Mouse (Mus musculus): Measurements from ENCODE around the gene Tgm1.

Tgm1 gene

DNA sequence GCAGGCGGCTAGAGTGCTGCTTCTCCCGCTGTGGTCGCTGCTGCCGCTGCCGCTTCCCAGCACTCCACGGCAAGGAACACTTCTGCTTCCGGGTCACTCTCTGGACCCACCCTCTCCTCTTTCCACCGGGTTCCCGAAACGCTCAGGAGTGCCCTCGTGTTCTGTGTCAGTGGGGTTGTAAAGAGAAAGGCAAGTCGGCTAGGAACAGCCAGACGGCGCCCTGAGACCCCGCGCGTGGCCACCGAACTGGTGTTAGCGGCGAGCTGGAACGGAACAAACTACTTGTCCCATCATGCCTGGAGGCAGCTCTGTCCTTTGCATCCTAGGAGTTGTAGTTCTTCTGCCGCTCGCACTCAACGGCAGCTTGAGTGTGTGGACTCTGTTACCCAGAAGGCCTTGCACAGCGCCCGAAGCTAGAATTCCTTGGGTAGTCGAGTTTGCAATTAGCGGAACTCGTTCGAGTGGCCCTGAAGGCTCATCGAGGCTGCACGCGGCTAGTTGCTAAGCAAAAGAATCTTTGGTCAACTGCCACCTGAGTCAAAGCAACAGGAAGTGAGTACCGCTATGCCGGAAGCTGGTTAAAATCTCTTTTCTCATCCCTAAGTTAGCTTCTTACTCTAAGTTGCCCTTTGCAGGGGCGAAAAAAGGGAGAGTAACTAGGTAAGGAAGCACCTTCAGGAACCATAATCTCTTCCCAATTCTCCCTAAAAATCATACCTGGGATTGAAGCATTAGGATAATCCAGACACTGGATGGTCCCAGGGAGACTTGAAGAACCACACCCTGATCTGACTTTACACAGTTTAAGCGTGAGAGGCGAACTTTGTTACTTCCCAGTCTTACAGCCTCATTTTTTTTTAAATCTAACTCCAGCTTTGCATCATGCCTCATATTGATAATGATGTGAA is 41.6 kb downstream of the Tgm1 start, which contains the start of the genes Gmpr2 and Nedd8:
Gene Gmpr2 (plus strand): TSS at position 109 of the 908 bp plus-strand sequence.
Gene Nedd8 (minus strand): TSS at position 292 of the 908 bp plus-strand sequence.
- peak; percentile 85 for DNase-seq (ENCODE audit: low spot score)

DNA sequence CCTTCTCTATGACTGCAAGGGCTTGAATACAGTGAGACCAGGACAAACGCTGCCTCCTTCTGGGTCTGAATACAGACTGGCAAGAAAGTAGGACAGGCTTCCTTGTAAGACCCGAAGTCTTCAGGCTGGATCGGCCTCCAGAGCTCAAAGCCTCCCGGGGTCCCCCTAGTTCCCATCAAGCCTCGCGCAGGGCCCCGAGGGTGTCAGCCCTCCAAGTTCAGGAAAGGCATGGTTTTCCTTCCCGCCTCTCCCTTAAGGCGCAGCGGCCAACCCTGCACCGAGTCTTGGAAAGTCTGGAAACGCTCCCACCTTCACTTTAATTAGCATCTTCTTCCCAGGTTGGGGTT is 42.3 kb downstream of the Tgm1 start:
- DNase-seq (ENCODE audit: low spot score), result no peak

DNA sequence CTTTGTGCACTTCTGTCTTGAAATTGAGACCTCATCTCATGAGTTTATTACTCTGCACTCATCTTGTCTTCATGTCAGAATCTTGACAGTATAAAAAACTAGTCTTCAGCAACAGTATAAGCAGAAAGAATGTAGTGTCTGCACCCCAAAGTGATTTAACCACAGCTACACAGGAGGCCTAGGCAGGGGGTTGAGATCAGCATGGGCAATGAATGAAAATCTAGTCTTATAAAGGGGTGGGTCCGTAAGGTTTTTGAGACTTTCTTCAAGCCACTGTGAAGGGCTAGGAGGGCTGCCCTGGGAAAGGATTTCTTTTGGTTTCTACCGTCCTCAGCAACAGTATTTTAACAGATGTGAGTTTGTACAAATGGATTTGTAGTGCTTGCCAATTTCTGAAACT is 53.1 kb downstream of the Tgm1 start:
- no peak for DNase-seq (ENCODE audit: low spot score)

DNA sequence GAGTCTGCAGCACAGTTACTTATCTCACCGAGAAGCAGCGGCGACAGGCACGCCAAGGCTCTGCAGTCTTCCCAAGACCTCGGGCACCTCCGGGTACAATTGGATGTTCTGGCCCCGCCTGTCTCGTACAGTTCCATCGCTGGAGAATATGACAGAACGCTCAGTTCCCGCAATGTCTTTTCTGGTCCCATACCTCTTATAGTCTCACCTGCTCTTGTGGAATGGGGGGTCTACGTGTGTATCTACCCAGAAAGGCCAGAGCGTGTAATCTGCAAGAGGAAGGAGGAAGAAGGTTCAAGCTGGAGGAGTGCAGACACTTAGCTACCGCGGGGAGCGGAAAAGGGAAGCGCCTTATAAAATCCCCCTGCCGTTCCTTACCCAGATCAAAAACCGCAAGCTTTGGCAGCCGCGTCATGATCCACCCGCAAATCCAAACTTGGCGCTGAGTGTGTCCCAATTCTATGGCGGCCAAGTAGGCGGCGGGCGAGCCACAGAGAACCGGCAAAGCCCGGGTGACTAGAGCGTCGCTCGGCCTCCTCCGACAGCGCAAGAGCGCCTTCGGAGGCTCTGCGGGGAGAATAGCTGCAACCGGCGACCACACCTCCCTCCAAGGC is 53.7 kb downstream of the Tgm1 start, which contains the start of gene Mdp1:
Gene Mdp1 (minus strand): TSS at position 549 of the 614 bp plus-strand sequence.
- DNase-seq (ENCODE audit: low spot score), result peak; percentile 71

DNA sequence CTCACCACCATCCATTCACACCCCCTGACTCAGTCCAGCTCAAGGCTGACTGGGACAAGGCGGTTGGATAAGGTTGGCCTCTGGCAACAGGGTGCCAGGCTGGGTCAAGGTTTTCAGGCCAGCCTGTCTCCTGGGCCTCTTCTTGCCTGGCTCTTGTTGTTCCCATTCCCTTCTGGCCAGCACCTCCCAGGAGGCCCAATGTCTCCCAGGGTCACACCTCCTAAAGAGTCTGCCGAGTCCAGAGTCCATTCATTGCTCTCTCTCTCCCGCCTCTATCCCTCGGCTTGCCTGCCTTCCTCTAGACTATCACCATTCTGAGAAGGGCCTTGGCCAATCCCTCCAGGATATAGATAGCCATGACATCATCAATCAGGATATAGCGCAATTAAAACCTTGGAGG is 55.7 kb downstream of the Tgm1 start:
- DNase-seq (ENCODE audit: low spot score), result no peak

DNA sequence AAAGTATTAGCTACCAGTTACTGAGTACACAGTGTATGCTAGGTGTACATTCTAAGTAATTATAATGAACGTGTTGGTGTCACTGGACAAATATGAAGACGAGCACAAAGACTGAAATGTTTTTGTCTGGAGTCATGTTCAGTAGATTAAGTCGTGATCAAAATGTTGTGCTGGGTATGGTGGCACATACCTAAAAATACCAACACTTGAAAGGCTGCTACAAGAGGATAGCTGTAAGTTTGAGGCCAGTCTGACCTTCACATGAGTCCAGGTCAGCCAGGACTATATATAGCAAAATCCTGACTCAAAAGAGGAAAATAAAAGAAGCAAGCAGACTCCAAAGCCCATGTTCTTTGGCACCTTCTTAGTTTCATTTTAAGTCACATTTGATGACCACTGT is 56.8 kb downstream of the Tgm1 start:
- no peak for DNase-seq (ENCODE audit: low spot score)

DNA sequence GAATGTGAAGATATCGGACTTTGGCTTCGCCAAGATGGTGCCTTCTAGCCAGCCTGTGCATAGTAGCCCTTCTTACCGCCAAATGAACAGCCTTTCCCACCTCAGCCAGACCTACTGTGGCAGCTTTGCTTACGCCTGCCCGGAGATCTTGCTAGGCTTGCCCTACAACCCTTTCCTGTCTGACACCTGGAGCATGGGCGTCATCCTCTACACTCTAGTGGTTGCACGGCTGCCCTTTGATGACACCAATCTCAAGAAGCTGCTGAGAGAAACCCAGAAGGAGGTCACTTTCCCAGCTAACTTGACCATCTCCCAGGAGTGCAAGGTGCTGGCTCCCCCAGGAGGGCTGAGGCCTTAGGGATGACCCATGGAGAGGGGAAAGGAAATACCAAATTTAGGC is 62.2 kb downstream of the Tgm1 start:
- DNase-seq (ENCODE audit: low spot score), result no peak
